Mouse (Mus musculus) granulocyte monocyte progenitor cell, adult 5-6 weeks (primary cell): ENCODE data around the gene Cry2. TPM values are rescaled to one million over a fixed set of nuclear protein-coding genes. Genes with fewer than 3 reads are reported as not detected.

ENCODE experiments used
- ATAC-seq: replicated peaks from 2 replicates; pipeline ENCODE4 v1.8.0; 2016; ENCODE audit warnings: mild to moderate bottlenecking, moderate TSS enrichment, inconsistent platforms; ENCODE audit not compliant: poor library complexity, severe bottlenecking
- total RNA-seq, 2 experiments: library from RNA; stranded (forward) in 1 of 2; stranded (reverse) in 1 of 2; fragments of 200-712, 200-1000 nt in 1 of 2; fragments of >200 nt in 1 of 2; fragmentation: Nextera tagmentation in 1 of 2; gene quantifications; 2 replicates each; pipeline ENCODE4 v1.2.3; 2014 to 2017

Cry2 gene
- total RNA-seq, 2 experiments from 2014 or later, result 8.4 to 12.3 TPM

- ATAC-seq, result no peak
These were observed 42.0 kb downstream of the Cry2 start for GRCm38 (mm10) chr2:92391703-92392317.

- no peak for ATAC-seq
These were observed 42.7 kb downstream of the Cry2 start for GRCm38 (mm10) chr2:92391116-92391515.

- no peak for ATAC-seq
These were observed 43.5 kb downstream of the Cry2 start for GRCm38 (mm10) chr2:92390206-92390930.

- ATAC-seq, result no peak
These were observed 44.2 kb downstream of the Cry2 start for GRCm38 (mm10) chr2:92389645-92390044.

GRCm38 (mm10) chr2:92388891-92389641, 44.8 kb downstream of the Cry2 start:
- ATAC-seq, result peak; percentile 38

GRCm38 (mm10) chr2:92388081-92388517, 45.7 kb downstream of the Cry2 start:
- no peak for ATAC-seq

- ATAC-seq, result no peak
These were observed 46.2 kb downstream of the Cry2 start for GRCm38 (mm10) chr2:92387646-92388045.

- no peak for ATAC-seq
These were observed 46.8 kb downstream of the Cry2 start for GRCm38 (mm10) chr2:92386821-92387570.

GRCm38 (mm10) chr2:92385113-92386051, 48.5 kb downstream of the Cry2 start:
- ATAC-seq, result no peak

- ATAC-seq, result no peak
These were observed 49.7 kb downstream of the Cry2 start for GRCm38 (mm10) chr2:92384101-92384500.

GRCm38 (mm10) chr2:92382759-92383158, 51.1 kb downstream of the Cry2 start:
- ATAC-seq, result no peak

- no peak for ATAC-seq
These were observed 51.8 kb downstream of the Cry2 start, which contains the start of gene 1700029I15Rik for GRCm38 (mm10) chr2:92381901-92382588. Gene 1700029I15Rik (plus strand): TSS chr2:92382538.

- ATAC-seq, result no peak
These were observed 52.7 kb downstream of the Cry2 start for GRCm38 (mm10) chr2:92381161-92381560.

GRCm38 (mm10) chr2:92380495-92381050, 53.3 kb downstream of the Cry2 start:
- ATAC-seq, result no peak

GRCm38 (mm10) chr2:92379783-92380494, 53.9 kb downstream of the Cry2 start:
- ATAC-seq, result no peak

GRCm38 (mm10) chr2:92377320-92377719, 56.5 kb downstream of the Cry2 start:
- no peak for ATAC-seq

- peak; percentile 31 for ATAC-seq
These were observed 57.5 kb downstream of the Cry2 start for GRCm38 (mm10) chr2:92376300-92376699.

GRCm38 (mm10) chr2:92375788-92376187, 58.1 kb downstream of the Cry2 start:
- no peak for ATAC-seq
